Mouse (Mus musculus): ENCODE measurements around the gene Pcsk5. TPM values are rescaled to one million over a fixed set of nuclear protein-coding genes. Genes with fewer than 3 reads are reported as not detected.
A peak's percentile ranks its signal among the peaks of the same experiment; 100 is the strongest.

Pcsk5 gene
- polyA plus RNA-seq, 1 experiment from 2014 or later = 7.6 TPM

- 86% methylated on average over 4 of the region's 4 CpGs for WGBS
- Histone ChIP-seq H3K4me3 (no peak overlapping the region), H3K9me3 (no peaks in the 10 kb centered on the region), H3K27ac (no peak overlapping the region), H3K4me1 (no peaks in the 10 kb centered on the region), H3K27me3 (replicated peaks) (no peaks in the 10 kb centered on the region), H3K36me3 (replicated peaks) (no peaks in the 10 kb centered on the region), H3K9ac (no peak overlapping the region), H3K4me2 (no peak overlapping the region)
- no peak for ATAC-seq (replicated peaks)
Measured at GRCm38 (mm10) chr19:17799419-17800185, 37.8 kb downstream of the Pcsk5 start.

GRCm38 (mm10) chr19:17793457-17793856 is 44.0 kb downstream of the Pcsk5 start:
- no peak overlapping the region for H3K4me2 ChIP-seq
- H3K4me3 ChIP-seq = no peak overlapping the region
- H3K9ac ChIP-seq = no peak overlapping the region
- no peaks in the 10 kb centered on the region for H3K27me3 ChIP-seq (replicated peaks)
- H3K4me1 ChIP-seq = no peaks in the 10 kb centered on the region
- WGBS = 93% methylated on average over 4 of the region's 4 CpGs
- H3K9me3 ChIP-seq = no peaks in the 10 kb centered on the region
- no peaks in the 10 kb centered on the region for H3K36me3 ChIP-seq (replicated peaks)
- ATAC-seq (replicated peaks) = no peak
- no peak overlapping the region for H3K27ac ChIP-seq

GRCm38 (mm10) chr19:17791485-17792052 is 45.9 kb downstream of the Pcsk5 start:
- no peaks in the 10 kb centered on the region for H3K4me1 ChIP-seq
- H3K27me3 ChIP-seq (replicated peaks) = no peaks in the 10 kb centered on the region
- H3K4me3 ChIP-seq = no peak overlapping the region
- no peak overlapping the region for H3K27ac ChIP-seq
- H3K9me3 ChIP-seq = no peaks in the 10 kb centered on the region
- H3K36me3 ChIP-seq (replicated peaks) = no peaks in the 10 kb centered on the region
- ATAC-seq (replicated peaks) = no peak
- no peak overlapping the region for H3K9ac ChIP-seq
- H3K4me2 ChIP-seq = no peak overlapping the region
- 91% methylated on average over 5 of the region's 5 CpGs for WGBS

GRCm38 (mm10) chr19:17788617-17789317 is 48.7 kb downstream of the Pcsk5 start:
- Histone ChIP-seq H3K9ac (no peak overlapping the region), H3K4me1 (no peaks in the 10 kb centered on the region), H3K27ac (no peak overlapping the region), H3K9me3 (no peaks in the 10 kb centered on the region), H3K4me3 (no peak overlapping the region), H3K27me3 (replicated peaks) (no peaks in the 10 kb centered on the region), H3K4me2 (no peak overlapping the region), H3K36me3 (replicated peaks) (no peaks in the 10 kb centered on the region)
- WGBS = 87% methylated on average over 10 of the region's 10 CpGs
- no peak for ATAC-seq (replicated peaks)

- Histone ChIP-seq H3K4me2 (no peak overlapping the region), H3K27me3 (replicated peaks) (no peaks in the 10 kb centered on the region), H3K27ac (no peak overlapping the region), H3K9me3 (no peaks in the 10 kb centered on the region), H3K4me3 (no peak overlapping the region), H3K4me1 (no peaks in the 10 kb centered on the region), H3K36me3 (replicated peaks) (no peaks in the 10 kb centered on the region), H3K9ac (no peak overlapping the region)
- 91% methylated on average over 3 of the region's 3 CpGs for WGBS
- ATAC-seq (replicated peaks) = no peak
Measured at GRCm38 (mm10) chr19:17786744-17787143, 50.7 kb downstream of the Pcsk5 start.

GRCm38 (mm10) chr19:17784401-17785192 is 52.8 kb downstream of the Pcsk5 start:
- Histone ChIP-seq H3K4me3 (no peak overlapping the region), H3K27ac (no peak overlapping the region), H3K36me3 (replicated peaks) (no peaks in the 10 kb centered on the region), H3K4me2 (no peak overlapping the region), H3K9ac (no peak overlapping the region), H3K27me3 (replicated peaks) (no peaks in the 10 kb centered on the region), H3K4me1 (no peaks in the 10 kb centered on the region), H3K9me3 (no peaks in the 10 kb centered on the region)
- ATAC-seq (replicated peaks) = no peak
- 93% methylated on average over 2 of the region's 2 CpGs for WGBS

GRCm38 (mm10) chr19:17783231-17783630 is 54.2 kb downstream of the Pcsk5 start:
- WGBS = 93% methylated on average over 2 of the region's 2 CpGs
- H3K4me3 ChIP-seq = no peak overlapping the region
- H3K4me1 ChIP-seq = no peaks in the 10 kb centered on the region
- ATAC-seq (replicated peaks) = no peak
- no peaks in the 10 kb centered on the region for H3K9me3 ChIP-seq
- no peaks in the 10 kb centered on the region for H3K36me3 ChIP-seq (replicated peaks)
- H3K9ac ChIP-seq = no peak overlapping the region
- H3K27ac ChIP-seq = no peak overlapping the region
- no peaks in the 10 kb centered on the region for H3K27me3 ChIP-seq (replicated peaks)
- no peak overlapping the region for H3K4me2 ChIP-seq

GRCm38 (mm10) chr19:17781323-17781722 is 56.1 kb downstream of the Pcsk5 start:
- Histone ChIP-seq H3K36me3 (replicated peaks) (no peaks in the 10 kb centered on the region), H3K27me3 (replicated peaks) (no peaks in the 10 kb centered on the region), H3K9ac (no peak overlapping the region), H3K4me1 (no peaks in the 10 kb centered on the region), H3K27ac (no peak overlapping the region), H3K4me2 (no peak overlapping the region), H3K4me3 (no peak overlapping the region), H3K9me3 (no peaks in the 10 kb centered on the region)
- no peak for ATAC-seq (replicated peaks)
- WGBS = 83% methylated on average over 4 of the region's 4 CpGs

GRCm38 (mm10) chr19:17775943-17776342 is 61.5 kb downstream of the Pcsk5 start:
- H3K9me3 ChIP-seq = no peaks in the 10 kb centered on the region
- H3K27me3 ChIP-seq (replicated peaks) = no peaks in the 10 kb centered on the region
- H3K4me3 ChIP-seq = no peak overlapping the region
- no peaks in the 10 kb centered on the region for H3K4me1 ChIP-seq
- WGBS = 48% methylated on average over 2 of the region's 2 CpGs
- H3K9ac ChIP-seq = no peak overlapping the region
- H3K4me2 ChIP-seq = no peak overlapping the region
- H3K36me3 ChIP-seq (replicated peaks) = no peaks in the 10 kb centered on the region
- ATAC-seq (replicated peaks) = peak; percentile 33; the same call in 1 of the 2 replicates
- no peak overlapping the region for H3K27ac ChIP-seq

- ATAC-seq (replicated peaks) = no peak
- no peak overlapping the region for H3K4me3 ChIP-seq
- no peaks in the 10 kb centered on the region for H3K27me3 ChIP-seq (replicated peaks)
- H3K27ac ChIP-seq = no peak overlapping the region
- WGBS = 79% methylated on average over 2 of the region's 2 CpGs
- no peaks in the 10 kb centered on the region for H3K36me3 ChIP-seq (replicated peaks)
- no peak overlapping the region for H3K4me2 ChIP-seq
- no peaks in the 10 kb centered on the region for H3K9me3 ChIP-seq
- no peaks in the 10 kb centered on the region for H3K4me1 ChIP-seq
- no peak overlapping the region for H3K9ac ChIP-seq
Measured at GRCm38 (mm10) chr19:17775097-17775496, 62.3 kb downstream of the Pcsk5 start.

- Histone ChIP-seq H3K4me2 (no peak overlapping the region), H3K9me3 (no peaks in the 10 kb centered on the region), H3K4me3 (no peak overlapping the region), H3K27me3 (replicated peaks) (no peaks in the 10 kb centered on the region), H3K36me3 (replicated peaks) (no peaks in the 10 kb centered on the region), H3K9ac (no peak overlapping the region), H3K4me1 (no peaks in the 10 kb centered on the region), H3K27ac (no peak overlapping the region)
- WGBS = 58% methylated on average over 1 of the region's 1 CpGs
- ATAC-seq (replicated peaks) = no peak
Measured at GRCm38 (mm10) chr19:17774061-17774460, 63.4 kb downstream of the Pcsk5 start.
